Mouse (Mus musculus) WW6 (cell line): ENCODE measurements around the gene Ins1.

ENCODE experiments used
- DNase-seq: peaks from one replicate; pipeline ENCODE4 v3.0.0-alpha.2; 2013; ENCODE audit warnings: low read depth, low spot score

The Ins1 gene

GRCm38 (mm10) chr19:52263997-52264396 lies at the start of gene Ins1:
TSS of gene Ins1 (plus strand) at chr19:52264297.
- no peak for DNase-seq
